Mouse (Mus musculus) central nervous system, embryonic 11.5 days (tissue): Measurements from ENCODE around the gene Ptpro. TPM values are rescaled to one million over a fixed set of nuclear protein-coding genes. Genes with fewer than 3 reads are reported as not detected.

Experiments
- polyA plus RNA-seq: library from polyadenylated mRNA; depleted of rRNA; stranded (reverse); fragments of >200 nt; gene quantifications from 2 replicates; pipeline ENCODE4 v1.2.3, GENCODE M21; 2012; rRNA removed

Ptpro gene
- 9.7 and 10.1 TPM in 2 replicates for polyA plus RNA-seq

GRCm38 (mm10) chr6:137252194-137252886, at the start of gene Ptpro:
Gene Ptpro (plus strand): TSS chr6:137252319.

Other genes with a start within 250 kb of the Ptpro start
- gene Rerg, start 81.8 kb upstream of the Ptpro start, polyA plus RNA-seq = 1.7 and 2.3 TPM in 2 replicates